Mouse (Mus musculus): ENCODE results near the gene Ampd2. TPM values are rescaled to one million over a fixed set of nuclear protein-coding genes. Genes with fewer than 3 reads are reported as not detected.

The Ampd2 gene
- polyA plus RNA-seq, 1 experiment from 2014 or later: 80.6 TPM

DNA sequence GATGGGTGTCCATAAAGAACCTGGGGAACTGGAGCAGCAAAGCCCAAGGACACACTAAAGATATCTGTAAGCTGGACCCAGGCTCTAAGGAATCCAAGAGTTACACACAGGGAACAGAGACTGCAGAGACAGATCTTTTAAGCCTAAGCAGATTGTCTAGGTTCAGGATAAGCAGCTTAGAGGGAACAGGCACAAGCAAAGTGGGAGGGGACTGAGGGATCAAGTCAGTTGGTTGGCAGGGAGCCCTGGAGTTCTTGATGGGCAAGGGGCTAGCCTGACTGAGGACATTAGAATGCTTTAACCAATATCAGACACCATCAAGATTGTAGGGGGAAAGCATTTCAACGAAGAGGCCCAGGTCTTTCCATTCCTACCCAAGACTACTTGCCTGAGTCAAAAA lies 7.7 kb upstream of the Ampd2 start:
- 0 out of 2 replicates have a peak overlapping the region, but pooled peaks have one; percentile 69 for H3K9ac ChIP-seq
- H3K4me3 ChIP-seq: no peak overlapping the region
- no peaks in the 10 kb centered on the region for H3K36me3 ChIP-seq
- peaks cover 79% of the 10 kb centered on the region for H3K4me1 ChIP-seq
- no peaks in the 10 kb centered on the region for H3K9me3 ChIP-seq (replicated peaks)
- 61% methylated on average over 1 of the region's 1 CpGs for WGBS (ENCODE audit: insufficient replicate concordance)
- no peak overlapping the region for H3K4me2 ChIP-seq
- no peaks in the 10 kb centered on the region for H3K27me3 ChIP-seq (replicated peaks)
- no peak for ATAC-seq
- H3K27ac ChIP-seq: peak overlapping the region; percentile 52

- ATAC-seq: no peak
- Histone ChIP-seq H3K4me1 (peaks cover 79% of the 10 kb centered on the region), H3K27me3 (replicated peaks) (no peaks in the 10 kb centered on the region), H3K4me3 (no peak overlapping the region), H3K4me2 (no peak overlapping the region), H3K27ac (peak overlapping the region; percentile 52; the same call in 1 of the 2 replicates), H3K9me3 (replicated peaks) (no peaks in the 10 kb centered on the region), H3K36me3 (no peaks in the 10 kb centered on the region), H3K9ac (0 out of 2 replicates have a peak overlapping the region, but pooled peaks have one; percentile 18)
- 54% methylated on average over 6 of the region's 6 CpGs for WGBS (ENCODE audit: insufficient replicate concordance)
Observed at GRCm38 (mm10) chr3:108093306-108093705, 6.9 kb upstream of the Ampd2 start.

DNA sequence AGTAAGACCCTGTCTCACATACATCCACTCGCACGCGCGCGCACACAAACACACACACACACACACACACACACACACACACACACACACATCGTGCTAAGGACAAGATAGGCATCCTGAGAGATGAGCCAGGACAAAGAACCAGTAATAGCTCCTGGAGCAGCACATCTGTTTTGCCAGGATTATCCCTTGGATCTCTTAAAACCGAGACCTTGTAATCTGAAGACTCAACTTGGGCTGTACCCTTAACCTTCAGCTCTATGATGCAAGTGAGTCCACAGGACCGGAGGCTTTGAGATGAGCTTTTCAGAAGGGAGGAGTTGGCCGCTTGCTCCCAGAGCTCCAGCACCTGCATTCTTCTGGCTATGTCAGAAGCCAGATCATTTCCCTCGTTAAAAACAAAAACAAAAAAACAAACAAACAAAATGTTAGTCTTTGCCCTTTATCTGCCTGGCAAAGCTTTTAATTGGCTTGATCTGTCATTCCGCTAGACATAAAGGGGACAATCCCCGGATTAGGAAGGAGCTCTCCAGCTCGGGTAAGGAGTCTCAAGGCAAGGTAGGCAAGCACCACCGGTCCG lies 6.2 kb upstream of the Ampd2 start, which contains the start of gene Gnat2:
Gene Gnat2, plus strand, starts transcription at position 254 of the 580 bp plus-strand sequence.
- ATAC-seq: no peak
- Histone ChIP-seq H3K9ac (0 out of 2 replicates have a peak within 1 kb of the TSS, but pooled peaks have one; percentile 18), H3K27me3 (replicated peaks) (no peaks in the 10 kb centered on the region), H3K4me2 (no peak within 1 kb of the TSS), H3K36me3 (no peaks in the 10 kb centered on the region), H3K4me1 (peaks cover 73% of the 10 kb centered on the region), H3K9me3 (replicated peaks) (no peaks in the 10 kb centered on the region), H3K4me3 (no peak within 1 kb of the TSS), H3K27ac (peak within 1 kb of the TSS; percentile 52; the same call in 1 of the 2 replicates)
- WGBS (ENCODE audit: insufficient replicate concordance): 79% methylated on average over 15 of the region's 15 CpGs

GRCm38 (mm10) chr3:108092030-108092429 lies 5.6 kb upstream of the Ampd2 start:
- Histone ChIP-seq H3K9ac (no peak overlapping the region), H3K4me2 (no peak overlapping the region), H3K4me3 (no peak overlapping the region), H3K36me3 (no peaks in the 10 kb centered on the region), H3K9me3 (replicated peaks) (no peaks in the 10 kb centered on the region), H3K27me3 (replicated peaks) (no peaks in the 10 kb centered on the region), H3K4me1 (peaks cover 73% of the 10 kb centered on the region), H3K27ac (0 out of 2 replicates have a peak overlapping the region, but pooled peaks have one; percentile 7)
- no peak for ATAC-seq
- 65% methylated on average over 6 of the region's 6 CpGs for WGBS (ENCODE audit: insufficient replicate concordance)

DNA sequence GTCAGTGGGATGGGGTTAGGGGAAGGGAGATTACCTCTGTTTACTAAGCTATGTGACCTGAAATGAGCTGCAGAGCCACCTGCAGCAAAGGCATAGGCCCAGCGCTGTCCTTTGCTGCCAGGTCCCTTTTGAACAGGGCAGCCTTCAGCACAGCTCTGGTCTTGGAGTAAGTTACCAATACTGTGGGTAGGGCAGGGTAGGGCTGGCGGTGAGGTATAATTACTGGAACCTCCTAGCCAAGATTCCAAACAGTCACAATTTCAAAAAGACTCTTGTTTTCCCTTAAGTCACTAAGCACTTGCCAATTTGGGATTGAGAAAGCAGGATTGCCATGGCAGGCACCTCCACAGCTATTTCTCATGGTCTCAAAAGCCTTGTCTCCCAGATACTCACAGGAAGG lies 4.1 kb upstream of the Ampd2 start:
- no peak overlapping the region for H3K4me2 ChIP-seq
- WGBS (ENCODE audit: insufficient replicate concordance): 91% methylated on average over 2 of the region's 2 CpGs
- no peaks in the 10 kb centered on the region for H3K9me3 ChIP-seq (replicated peaks)
- no peaks in the 10 kb centered on the region for H3K27me3 ChIP-seq (replicated peaks)
- H3K9ac ChIP-seq: no peak overlapping the region
- H3K4me3 ChIP-seq: no peak overlapping the region
- H3K4me1 ChIP-seq: peaks cover 70% of the 10 kb centered on the region
- H3K27ac ChIP-seq: no peak overlapping the region
- ATAC-seq: no peak
- no peaks in the 10 kb centered on the region for H3K36me3 ChIP-seq

DNA sequence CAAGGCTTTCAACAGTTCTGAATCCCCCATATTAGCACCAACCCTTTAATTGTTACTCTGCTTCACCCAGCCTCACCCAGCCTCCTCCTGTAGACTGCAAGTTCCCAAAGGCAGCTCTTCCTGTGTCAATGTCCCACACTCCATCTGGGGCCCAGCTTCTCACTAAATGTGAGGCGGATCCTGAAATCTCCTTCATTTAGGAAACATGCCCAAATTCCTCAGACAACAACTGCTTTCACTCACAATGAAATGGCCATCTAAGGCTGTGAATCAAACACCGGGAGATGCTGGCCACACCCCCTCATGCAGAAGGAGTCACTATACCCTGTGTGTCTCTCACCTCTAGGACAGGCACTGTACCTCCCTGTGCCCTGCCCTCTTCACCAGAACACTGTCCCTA lies 3.5 kb upstream of the Ampd2 start:
- H3K27me3 ChIP-seq (replicated peaks): no peaks in the 10 kb centered on the region
- H3K4me1 ChIP-seq: peaks cover 65% of the 10 kb centered on the region
- 58% methylated on average over 2 of the region's 2 CpGs for WGBS (ENCODE audit: insufficient replicate concordance)
- no peak overlapping the region; the same call in 1 of the 2 replicates for H3K9ac ChIP-seq
- H3K9me3 ChIP-seq (replicated peaks): no peaks in the 10 kb centered on the region
- H3K27ac ChIP-seq: 0 out of 2 replicates have a peak overlapping the region, but pooled peaks have one; percentile 22
- no peak overlapping the region for H3K4me2 ChIP-seq
- no peak for ATAC-seq
- H3K4me3 ChIP-seq: no peak overlapping the region
- no peaks in the 10 kb centered on the region for H3K36me3 ChIP-seq

DNA sequence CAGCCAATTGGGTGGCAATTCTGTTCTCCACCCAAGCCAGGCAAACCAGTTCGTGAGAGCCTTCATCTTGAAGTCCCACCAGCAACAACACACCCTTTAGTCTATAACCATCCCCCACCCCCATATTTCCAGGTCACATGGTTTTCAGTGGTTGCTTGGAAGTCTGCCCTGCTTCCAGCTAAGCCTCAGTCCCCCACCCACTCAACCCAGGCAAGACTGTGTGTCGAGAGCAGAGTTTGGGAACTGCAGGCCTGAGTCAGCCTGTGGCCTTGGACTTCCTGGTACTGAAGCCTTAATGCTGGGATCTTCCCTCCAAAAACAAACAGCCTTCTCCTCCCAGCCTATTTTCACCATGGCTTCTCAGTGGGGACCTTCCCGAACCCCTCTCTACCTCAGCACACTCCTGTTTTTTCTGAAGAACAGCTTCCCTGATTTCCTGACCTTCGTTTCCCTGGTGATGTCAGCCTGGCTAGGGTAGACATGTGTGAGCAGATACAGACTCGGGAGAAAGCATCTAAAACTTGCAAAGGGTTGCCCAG lies 2.5 kb upstream of the Ampd2 start:
- 67% methylated on average over 5 of the region's 5 CpGs for WGBS (ENCODE audit: insufficient replicate concordance)
- H3K27ac ChIP-seq: peak overlapping the region; percentile 23; the same call in 1 of the 2 replicates
- no peak for ATAC-seq

GRCm38 (mm10) chr3:108087329-108087728 lies 878 bp upstream of the Ampd2 start:
- Histone ChIP-seq H3K27me3 (replicated peaks) (no peaks in the 10 kb centered on the region), H3K36me3 (peaks cover 22% of the 10 kb centered on the region), H3K27ac (peak overlapping the region; percentile 95), H3K9ac (peak overlapping the region; percentile 92), H3K4me1 (peaks cover 69% of the 10 kb centered on the region), H3K9me3 (replicated peaks) (no peaks in the 10 kb centered on the region), H3K4me3 (peak overlapping the region; percentile 84), H3K4me2 (peak overlapping the region; percentile 98)
- no peak for ATAC-seq
- 55% methylated on average over 3 of the region's 3 CpGs for WGBS (ENCODE audit: insufficient replicate concordance)

More for the DNA sequence above, 2.5 kb upstream of the Ampd2 start:
- Histone ChIP-seq H3K4me2 (no peak overlapping the region), H3K4me1 (peaks cover 65% of the 10 kb centered on the region), H3K36me3 (peaks cover 6% of the 10 kb centered on the region), H3K4me3 (no peak overlapping the region), H3K27me3 (replicated peaks) (no peaks in the 10 kb centered on the region), H3K9ac (no peak overlapping the region), H3K9me3 (replicated peaks) (no peaks in the 10 kb centered on the region)

- H3K36me3 ChIP-seq: peaks cover 36% of the 10 kb centered on the region
- peaks cover 83% of the 10 kb centered on the region for H3K4me1 ChIP-seq
- H3K9me3 ChIP-seq (replicated peaks): no peaks in the 10 kb centered on the region
- H3K4me2 ChIP-seq: peak overlapping the region; percentile 98
- H3K27ac ChIP-seq: peak overlapping the region; percentile 95
- peak overlapping the region; percentile 84 for H3K4me3 ChIP-seq
- ATAC-seq: peak; percentile 49
- peak overlapping the region; percentile 92 for H3K9ac ChIP-seq
- H3K27me3 ChIP-seq (replicated peaks): no peaks in the 10 kb centered on the region
- under 1% methylated on average over 31 of the region's 31 CpGs for WGBS (ENCODE audit: insufficient replicate concordance)
Observed at GRCm38 (mm10) chr3:108085721-108086469, 556 bp downstream of the Ampd2 start.

DNA sequence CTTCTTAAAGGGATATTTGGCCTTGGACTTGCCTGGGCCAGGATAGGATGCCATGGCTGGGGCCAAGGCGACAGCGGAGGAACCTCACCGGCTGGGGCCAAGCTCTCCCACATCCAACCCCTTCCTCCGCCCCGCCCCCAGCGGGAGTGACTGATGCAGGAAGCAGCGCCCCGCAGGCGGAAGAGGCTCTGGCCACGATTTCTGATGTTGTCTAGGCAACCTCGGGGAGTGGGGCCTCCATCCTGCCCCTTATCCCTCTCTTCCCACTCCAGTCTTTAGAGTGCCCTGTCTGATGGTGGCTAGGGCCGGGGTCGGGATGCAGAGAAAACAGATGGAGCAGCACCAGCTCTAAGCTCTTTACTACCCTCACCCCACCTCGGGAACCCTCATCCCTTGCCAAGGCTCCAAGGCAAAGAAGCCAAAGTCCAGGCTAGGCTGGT lies 1.1 kb downstream of the Ampd2 start:
- Histone ChIP-seq H3K4me1 (peaks cover 79% of the 10 kb centered on the region), H3K4me3 (peak overlapping the region; percentile 84), H3K9ac (peak overlapping the region; percentile 92), H3K27me3 (replicated peaks) (no peaks in the 10 kb centered on the region), H3K4me2 (peak overlapping the region; percentile 98), H3K27ac (peak overlapping the region; percentile 95), H3K9me3 (replicated peaks) (no peaks in the 10 kb centered on the region), H3K36me3 (peaks cover 42% of the 10 kb centered on the region)
- ATAC-seq: peak; percentile 85
- WGBS (ENCODE audit: insufficient replicate concordance): 2% methylated on average over 14 of the region's 14 CpGs

DNA sequence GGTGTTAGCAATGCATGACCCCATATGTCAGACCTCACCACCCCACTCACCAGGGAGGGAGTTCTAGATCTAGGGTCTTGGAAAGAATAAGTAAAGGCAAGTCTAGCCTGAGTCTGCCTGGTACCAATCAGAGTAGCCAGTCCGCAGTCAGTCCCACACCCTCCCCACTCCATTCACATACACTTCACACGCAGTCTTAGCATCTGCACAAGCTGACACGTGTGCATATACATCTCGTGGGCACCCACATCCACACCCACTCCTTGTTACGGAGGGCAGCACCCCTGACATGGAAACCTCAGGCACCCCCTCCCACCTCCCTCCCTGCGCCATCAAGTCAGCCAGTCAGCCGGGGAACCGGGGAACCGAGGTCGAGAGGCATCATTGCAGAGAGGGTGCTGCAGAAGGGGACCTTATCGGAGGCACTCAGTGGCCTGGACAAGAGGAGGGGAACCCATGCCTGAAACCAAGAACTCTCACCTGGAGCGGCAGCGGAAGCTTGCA lies 1.6 kb downstream of the Ampd2 start:
- Histone ChIP-seq H3K9ac (peak overlapping the region; percentile 92), H3K4me3 (peak overlapping the region; percentile 84), H3K27ac (peak overlapping the region; percentile 95), H3K27me3 (replicated peaks) (no peaks in the 10 kb centered on the region), H3K9me3 (replicated peaks) (no peaks in the 10 kb centered on the region), H3K4me1 (peaks cover 74% of the 10 kb centered on the region), H3K36me3 (peaks cover 47% of the 10 kb centered on the region), H3K4me2 (peak overlapping the region; percentile 98)
- ATAC-seq: peak; percentile 36
- 10% methylated on average over 13 of the region's 13 CpGs for WGBS (ENCODE audit: insufficient replicate concordance)
